Mouse (Mus musculus) small intestine, adult 2 months (tissue): ENCODE measurements around the gene Grem1. TPM values are rescaled to one million over a fixed set of nuclear protein-coding genes. Genes with fewer than 3 reads are reported as not detected.

Source experiments
- H3K27ac ChIP-seq: fragments of 200-500 bp; 2 replicates; pipeline ENCODE4 v1.5.1; 2012; ENCODE audit warnings: low read depth, low read length, control low read depth, inconsistent platforms; ENCODE audit not compliant: insufficient read depth
- H3K27me3 ChIP-seq: fragments of 200-500 bp; 2 replicates; pipeline ENCODE4 v1.6.1; 2012; ENCODE audit warnings: mild to moderate bottlenecking, moderate library complexity, low read length, inconsistent platforms; ENCODE audit not compliant: control insufficient read depth, insufficient read depth
- H3K36me3 ChIP-seq: fragments of 200-500 bp; 2 replicates; pipeline ENCODE4 v1.6.1; 2012; ENCODE audit warnings: mild to moderate bottlenecking, low read length, control low read depth, inconsistent platforms; ENCODE audit not compliant: control insufficient read depth, insufficient read depth
- H3K4me1 ChIP-seq: fragments of 200-500 bp; 2 replicates; pipeline ENCODE4 v1.6.1; 2012; ENCODE audit warnings: low read length, inconsistent platforms, mixed read lengths; ENCODE audit not compliant: control insufficient read depth, insufficient read depth, insufficient read length
- H3K4me3 ChIP-seq: fragments of 200-500 bp; 2 replicates; pipeline ENCODE4 v1.5.1; 2012; ENCODE audit warnings: low read depth, mild to moderate bottlenecking, control low read depth, inconsistent platforms, low read length, moderate library complexity
- CTCF ChIP-seq: fragments of 200-500 bp; IDR thresholded peaks from 2 replicates; pipeline ENCODE4 v1.5.1; 2012; ENCODE audit warnings: low read depth, mild to moderate bottlenecking, control low read depth, inconsistent platforms, low read length, moderate library complexity, mixed read lengths; ENCODE audit not compliant: insufficient replicate concordance, insufficient read length; ENCODE audit errors: extremely low read depth
- POLR2A ChIP-seq: fragments of 200-500 bp; IDR thresholded peaks from 2 replicates; pipeline ENCODE4 v1.6.1; 2012; ENCODE audit warnings: low read depth, mild to moderate bottlenecking, control low read depth, inconsistent platforms, low read length, moderate library complexity
- WGBS: fragments of 180-500 bp; shearing (Covaris S2); methylation state at CpG from one replicate; pipeline ENCODE4 v1.1.7; 2018; 5-methylcytosine and 5-hydroxymethylcytosine counted together
- polyA plus RNA-seq: library from polyadenylated mRNA; depleted of rRNA; stranded (reverse); fragments of >200 nt; gene quantifications from 2 replicates; pipeline ENCODE4 v1.2.3, GENCODE M21; 2012

The Grem1 gene
- polyA plus RNA-seq, 1 experiment = 7.4 TPM

GRCm38 (mm10) chr2:113795186-113795585 lies 36.7 kb upstream of the Grem1 start:
- 63% methylated on average over 4 of the region's 4 CpGs for WGBS
- Histone ChIP-seq H3K27ac (no peak overlapping the region), H3K27me3 (no peaks in the 10 kb centered on the region), H3K36me3 (no peaks in the 10 kb centered on the region), H3K4me3 (no peak overlapping the region), H3K4me1 (no peaks in the 10 kb centered on the region)
- no peak for TF ChIP-seq CTCF
- no peak for TF ChIP-seq POLR2A

GRCm38 (mm10) chr2:113793521-113793920 lies 35.1 kb upstream of the Grem1 start:
- Histone ChIP-seq H3K27me3 (no peaks in the 10 kb centered on the region), H3K36me3 (no peaks in the 10 kb centered on the region), H3K4me1 (no peaks in the 10 kb centered on the region), H3K4me3 (no peak overlapping the region), H3K27ac (no peak overlapping the region)
- TF ChIP-seq CTCF (no peak), POLR2A (no peak)
- WGBS = 78% methylated on average over 3 of the region's 3 CpGs

- no peak for TF ChIP-seq CTCF
- no peak for TF ChIP-seq POLR2A
- H3K4me3 ChIP-seq = no peak overlapping the region
- no peak overlapping the region for H3K27ac ChIP-seq
- 86% methylated on average over 4 of the region's 4 CpGs for WGBS
- H3K4me1 ChIP-seq = no peaks in the 10 kb centered on the region
- no peaks in the 10 kb centered on the region for H3K27me3 ChIP-seq
- no peaks in the 10 kb centered on the region for H3K36me3 ChIP-seq
Observed at GRCm38 (mm10) chr2:113788821-113789387, 30.5 kb upstream of the Grem1 start.

- Histone ChIP-seq H3K27ac (no peak overlapping the region), H3K36me3 (no peaks in the 10 kb centered on the region), H3K4me3 (no peak overlapping the region), H3K27me3 (no peaks in the 10 kb centered on the region), H3K4me1 (no peaks in the 10 kb centered on the region)
- TF ChIP-seq CTCF (no peak), POLR2A (no peak)
- 78% methylated on average over 4 of the region's 4 CpGs for WGBS
Observed at GRCm38 (mm10) chr2:113787882-113788281, 29.4 kb upstream of the Grem1 start.

- no peaks in the 10 kb centered on the region for H3K36me3 ChIP-seq
- TF ChIP-seq CTCF (no peak), POLR2A (no peak)
- WGBS = 16% methylated on average over 3 of the region's 3 CpGs
- no peaks in the 10 kb centered on the region for H3K27me3 ChIP-seq
- no peak overlapping the region for H3K4me3 ChIP-seq
- H3K27ac ChIP-seq = no peak overlapping the region
- no peaks in the 10 kb centered on the region for H3K4me1 ChIP-seq
Observed at GRCm38 (mm10) chr2:113784851-113785250, 26.4 kb upstream of the Grem1 start.

- Histone ChIP-seq H3K36me3 (no peaks in the 10 kb centered on the region), H3K4me1 (no peaks in the 10 kb centered on the region), H3K4me3 (no peak overlapping the region), H3K27me3 (no peaks in the 10 kb centered on the region), H3K27ac (no peak overlapping the region)
- TF ChIP-seq POLR2A (no peak), CTCF (no peak)
- WGBS = 63% methylated on average over 4 of the region's 4 CpGs
Observed at GRCm38 (mm10) chr2:113781521-113781920, 23.1 kb upstream of the Grem1 start.

GRCm38 (mm10) chr2:113781107-113781506 lies 22.7 kb upstream of the Grem1 start:
- no peak for TF ChIP-seq CTCF

More at GRCm38 (mm10) chr2:113781107-113781506, 22.7 kb upstream of the Grem1 start:
- H3K4me1 ChIP-seq = no peaks in the 10 kb centered on the region
- WGBS = 77% methylated on average over 5 of the region's 5 CpGs
- H3K4me3 ChIP-seq = no peak overlapping the region
- no peaks in the 10 kb centered on the region for H3K36me3 ChIP-seq
- H3K27me3 ChIP-seq = no peaks in the 10 kb centered on the region
- no peak overlapping the region for H3K27ac ChIP-seq
